Mouse (Mus musculus): ENCODE results near the gene Dock8.

Gene Dock8

DNA sequence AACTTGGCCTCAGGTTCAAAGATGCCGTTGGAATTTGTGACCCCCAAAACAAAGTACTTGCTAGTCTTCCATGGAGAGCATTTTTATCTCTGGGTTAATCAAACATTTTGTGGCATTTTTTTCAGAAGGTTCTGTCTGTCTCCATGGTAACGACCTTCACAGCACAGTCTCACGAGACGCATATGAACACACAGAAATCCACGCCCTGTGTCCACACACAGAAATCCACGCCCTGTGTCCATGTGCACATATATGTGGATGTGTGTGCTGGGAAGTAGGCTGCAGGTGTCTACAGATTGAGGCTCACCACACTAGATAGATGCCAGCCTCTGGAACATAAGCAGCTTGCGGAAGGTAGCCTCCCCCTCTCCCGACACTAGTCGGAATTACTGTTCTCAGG is 66.9 kb downstream of the Dock8 start:
- no peak for DNase-seq

- DNase-seq, result no peak
Measured at GRCm38 (mm10) chr19:25068518-25068917, 69.2 kb downstream of the Dock8 start.

GRCm38 (mm10) chr19:25072521-25072920 is 73.2 kb downstream of the Dock8 start:
- DNase-seq, result no peak

DNA sequence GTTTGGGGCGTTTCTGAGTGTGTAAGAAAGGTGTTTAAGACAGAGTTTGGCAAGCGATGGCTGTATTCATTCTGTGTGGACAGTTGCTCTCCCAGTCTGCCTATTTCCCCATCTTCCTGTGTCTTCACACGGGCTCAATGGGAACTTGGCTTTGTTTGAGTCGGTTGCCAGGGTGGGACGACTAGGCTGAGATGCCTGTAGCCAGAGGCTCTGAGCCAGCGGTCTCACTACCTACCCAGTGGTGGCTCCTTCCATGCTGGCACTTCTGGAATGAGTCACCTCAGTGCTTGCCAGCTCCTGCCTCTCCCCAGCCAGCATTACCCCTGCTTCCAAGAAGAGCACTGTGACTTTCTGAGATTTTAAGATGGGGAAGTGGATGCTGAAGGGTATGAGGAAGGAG is 75.4 kb downstream of the Dock8 start:
- DNase-seq, result peak in 1 of 2 experiments; percentile 30

GRCm38 (mm10) chr19:25077636-25078035 is 78.3 kb downstream of the Dock8 start:
- DNase-seq, result no peak

- no peak for DNase-seq
Measured at GRCm38 (mm10) chr19:25078130-25078529, 78.8 kb downstream of the Dock8 start.

- no peak for DNase-seq
Measured at GRCm38 (mm10) chr19:25080166-25080565, 80.8 kb downstream of the Dock8 start.

DNA sequence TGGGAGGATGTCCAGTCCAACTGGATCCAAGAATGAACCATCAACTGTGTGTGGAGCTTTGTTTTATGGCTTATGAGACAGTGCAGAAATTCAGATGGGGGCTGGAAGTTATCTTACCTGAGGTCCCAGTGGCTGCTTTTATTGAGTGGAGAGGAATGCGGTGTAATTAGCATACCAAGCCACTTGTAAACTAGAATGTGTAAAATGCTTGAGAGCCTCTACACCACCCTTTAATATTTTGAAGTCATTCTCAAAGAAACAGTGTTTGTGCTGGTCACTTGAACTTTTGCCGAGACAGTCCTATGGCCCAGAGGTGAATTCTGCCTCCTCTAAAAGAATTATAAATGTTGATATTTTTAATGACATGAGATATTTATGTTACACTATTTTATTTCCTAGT is 83.5 kb downstream of the Dock8 start:
- no peak for DNase-seq

GRCm38 (mm10) chr19:25087181-25087580 is 87.8 kb downstream of the Dock8 start:
- no peak for DNase-seq

DNA sequence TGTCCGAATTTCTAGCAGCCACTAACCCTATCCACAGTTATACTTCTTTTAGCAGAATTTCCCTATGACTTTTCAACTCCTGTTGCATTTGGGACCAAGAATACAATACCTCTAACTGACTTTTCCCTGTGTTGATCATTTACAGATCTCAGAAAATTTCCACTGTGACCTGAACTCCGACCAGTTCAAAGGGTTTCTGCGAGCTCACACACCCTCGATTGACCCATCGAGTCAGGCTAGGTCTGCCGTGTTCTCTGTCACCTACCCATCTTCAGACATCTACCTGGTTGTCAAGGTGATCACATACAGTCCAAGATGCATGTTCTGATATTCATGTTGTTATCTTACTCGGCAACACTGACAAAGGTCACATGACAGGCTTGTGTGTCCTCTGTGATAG is 90.4 kb downstream of the Dock8 start:
- DNase-seq, result no peak

DNA sequence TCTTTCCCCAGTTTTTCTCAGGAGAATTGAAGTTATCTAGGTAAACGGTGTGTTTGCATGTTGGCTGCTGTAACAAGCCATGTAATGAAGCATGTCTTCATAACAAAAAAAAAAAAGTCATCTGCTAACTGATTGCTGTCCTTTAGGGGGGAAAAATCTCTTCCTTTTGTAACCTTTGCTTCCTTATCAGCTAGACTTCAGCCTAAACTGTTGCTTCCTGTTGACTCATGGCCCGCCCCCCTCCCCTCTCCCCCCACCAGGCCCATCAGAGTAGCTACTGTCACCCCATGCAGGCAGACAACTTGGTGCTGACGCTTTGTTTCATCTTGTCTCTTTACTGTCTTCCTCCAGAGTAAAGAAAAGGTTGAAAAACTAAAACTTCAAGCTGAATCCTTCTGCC is 95.8 kb downstream of the Dock8 start:
- DNase-seq, result no peak

GRCm38 (mm10) chr19:25096316-25096715 is 97.0 kb downstream of the Dock8 start:
- DNase-seq, result peak in 1 of 2 experiments; percentile 53

GRCm38 (mm10) chr19:25096986-25097385 is 97.7 kb downstream of the Dock8 start:
- peak; percentile 64 to 76 for DNase-seq

DNA sequence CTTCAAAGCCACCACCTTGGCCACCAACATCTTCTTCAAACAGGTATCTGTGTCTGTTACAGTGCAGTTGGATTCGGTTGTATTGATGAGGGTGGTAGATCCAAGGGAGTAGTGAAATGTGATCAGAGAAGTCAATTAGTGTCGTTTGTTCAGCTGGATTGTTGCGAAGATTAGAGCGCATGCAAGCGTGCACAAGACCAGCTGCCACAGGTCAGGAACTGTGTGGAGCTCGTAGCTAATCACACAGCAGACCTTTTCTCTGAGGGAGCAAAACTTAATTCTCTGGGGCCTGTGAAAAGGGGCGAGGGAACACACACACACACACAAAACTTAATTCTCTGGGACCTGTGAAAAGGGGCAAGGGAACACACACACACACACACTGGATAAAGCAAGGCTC is 98.2 kb downstream of the Dock8 start:
- no peak for DNase-seq

DNA sequence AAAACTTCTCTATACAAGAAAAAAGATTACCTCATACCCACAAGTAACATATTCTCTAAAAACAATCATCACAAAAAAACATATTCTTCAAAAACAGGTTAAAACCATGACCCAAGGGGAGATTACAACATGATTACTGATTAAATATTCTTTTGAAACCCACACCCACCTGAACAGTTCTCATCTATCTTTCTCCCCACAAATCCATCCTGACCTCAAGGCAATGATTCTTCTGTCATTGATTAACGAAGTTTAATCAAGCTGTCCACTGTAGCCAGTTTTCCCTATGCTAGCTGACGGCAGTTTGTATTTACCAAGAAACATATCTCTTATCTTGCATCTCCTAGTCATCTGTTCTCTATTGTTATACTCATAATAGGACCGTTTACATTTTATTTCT is 98.6 kb downstream of the Dock8 start:
- DNase-seq, result no peak

DNA sequence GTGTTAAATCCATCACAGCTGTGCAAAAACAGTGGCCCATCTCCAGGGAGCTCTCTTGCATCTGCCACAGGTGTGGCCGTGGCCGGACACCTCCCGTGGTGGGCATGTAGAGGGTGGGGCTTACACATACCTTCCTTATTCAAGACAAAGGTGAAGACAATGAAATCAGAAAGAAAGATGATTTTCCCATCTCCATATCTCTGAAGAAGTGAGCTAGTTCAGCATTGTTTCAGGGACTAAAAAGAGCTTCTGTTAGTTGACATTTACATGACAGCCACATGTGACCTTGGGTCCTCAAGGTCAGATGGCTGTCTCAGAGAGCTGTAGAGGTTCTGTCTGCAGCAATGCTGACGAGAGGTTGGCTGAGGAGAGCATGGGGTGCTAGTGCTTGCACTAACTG is 99.6 kb downstream of the Dock8 start:
- DNase-seq, result no peak

DNA sequence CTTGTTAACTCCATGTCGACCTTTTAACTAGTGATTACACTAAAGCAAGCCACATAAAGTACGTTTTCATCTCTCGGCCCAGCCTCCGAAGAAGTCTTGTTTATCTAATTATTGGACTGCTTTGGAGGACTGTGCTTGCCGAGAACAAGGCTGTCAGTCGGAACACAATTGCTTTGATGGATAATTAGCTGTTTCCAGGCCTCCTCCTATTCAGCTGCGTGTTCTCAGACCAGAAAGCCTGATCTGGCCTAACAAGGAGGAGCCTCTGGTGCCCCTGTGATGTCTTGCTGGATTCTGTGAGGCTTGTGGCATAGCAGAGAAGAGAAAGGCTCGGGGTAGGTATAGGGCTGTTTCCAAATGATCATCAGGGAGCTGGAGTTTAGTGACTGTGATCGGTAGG is 106.3 kb downstream of the Dock8 start:
- no peak for DNase-seq

GRCm38 (mm10) chr19:25106315-25106714 is 107.0 kb downstream of the Dock8 start:
- no peak for DNase-seq

DNA sequence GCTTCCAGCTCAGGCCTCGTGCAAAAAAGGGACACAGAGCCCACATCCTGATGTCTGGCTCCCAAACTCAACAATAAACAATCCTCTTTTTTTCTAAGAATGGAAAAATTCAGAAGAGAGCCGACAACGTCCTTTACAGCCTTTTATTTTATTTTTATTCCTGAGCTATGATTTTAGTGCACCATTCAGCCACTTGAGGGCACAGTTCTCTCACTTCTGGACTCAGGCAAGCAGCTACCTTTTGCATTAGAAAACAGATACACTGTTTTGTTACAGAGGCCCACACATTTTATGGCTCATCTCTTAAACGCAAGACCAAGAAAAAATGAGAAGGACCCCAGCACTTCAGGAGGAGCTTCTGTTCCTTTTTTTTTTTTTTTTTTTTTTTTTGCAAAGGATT is 108.1 kb downstream of the Dock8 start:
- peak in 1 of 2 experiments; percentile 32 for DNase-seq

GRCm38 (mm10) chr19:25111591-25112233 is 112.4 kb downstream of the Dock8 start:
- peak; percentile 24 to 58 for DNase-seq

GRCm38 (mm10) chr19:25116981-25117380 is 117.6 kb downstream of the Dock8 start:
- DNase-seq, result no peak

- DNase-seq, result no peak
Measured at GRCm38 (mm10) chr19:25122417-25122816, 123.1 kb downstream of the Dock8 start.

DNA sequence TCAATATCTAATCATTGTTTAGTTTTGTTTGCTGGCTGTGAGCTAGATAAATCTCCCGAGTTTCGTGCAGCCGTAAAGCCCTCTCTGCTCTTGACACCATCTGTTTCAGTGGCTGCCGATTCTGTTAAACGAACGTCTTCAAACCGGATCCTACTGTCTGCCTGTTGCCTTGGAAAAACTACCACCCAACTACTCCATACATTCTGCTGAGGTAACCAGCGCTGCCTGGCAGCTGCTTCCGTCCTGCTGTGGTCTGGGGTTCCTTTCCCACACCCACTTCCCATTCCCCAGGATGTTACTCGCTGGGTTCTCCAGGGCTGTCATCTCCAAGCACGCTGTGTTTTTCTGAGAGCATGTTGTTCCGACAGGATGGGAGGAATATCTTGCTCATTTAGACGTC is 123.7 kb downstream of the Dock8 start:
- DNase-seq, result no peak

GRCm38 (mm10) chr19:25123461-25123860 is 124.1 kb downstream of the Dock8 start:
- no peak for DNase-seq

- DNase-seq, result peak in 1 of 2 experiments; percentile 36
Measured at GRCm38 (mm10) chr19:25132322-25132721, 133.0 kb downstream of the Dock8 start.

Measured in kidney, postnatal 25 days (tissue).